Mouse (Mus musculus) CD4-positive, CD25-positive, alpha-beta regulatory T cell, adult 2 months (primary cell): ENCODE measurements around the gene Map3k5.

Experiments
- DNase-seq: peaks from one replicate; pipeline ENCODE4 v3.0.0-alpha.2; 2012; ENCODE audit warnings: low read depth, low spot score

Map3k5 gene

GRCm38 (mm10) chr10:19935295-19935623 is 987 bp downstream of the Map3k5 start:
- peak; percentile 30 for DNase-seq

- DNase-seq = no peak
Observed at GRCm38 (mm10) chr10:19935821-19936367, 1.6 kb downstream of the Map3k5 start.

GRCm38 (mm10) chr10:19936961-19937708 is 2.9 kb downstream of the Map3k5 start:
- no peak for DNase-seq

- no peak for DNase-seq
Observed at GRCm38 (mm10) chr10:19938738-19939137, 4.5 kb downstream of the Map3k5 start.

GRCm38 (mm10) chr10:19939282-19939705 is 5.0 kb downstream of the Map3k5 start:
- peak; percentile 76 for DNase-seq

GRCm38 (mm10) chr10:19940127-19940526 is 5.9 kb downstream of the Map3k5 start:
- DNase-seq = no peak

GRCm38 (mm10) chr10:19940626-19941025 is 6.4 kb downstream of the Map3k5 start:
- no peak for DNase-seq

- peak; percentile 25 for DNase-seq
Observed at GRCm38 (mm10) chr10:19941063-19941462, 6.8 kb downstream of the Map3k5 start.

GRCm38 (mm10) chr10:19941914-19942313 is 7.6 kb downstream of the Map3k5 start:
- no peak for DNase-seq

- no peak for DNase-seq
Observed at GRCm38 (mm10) chr10:19942621-19943020, 8.3 kb downstream of the Map3k5 start.

- no peak for DNase-seq
Observed at GRCm38 (mm10) chr10:19945651-19946050, 11.4 kb downstream of the Map3k5 start.

- no peak for DNase-seq
Observed at GRCm38 (mm10) chr10:19946644-19947043, 12.4 kb downstream of the Map3k5 start.

- DNase-seq = no peak
Observed at GRCm38 (mm10) chr10:19947441-19947840, 13.2 kb downstream of the Map3k5 start.

GRCm38 (mm10) chr10:19947901-19948300 is 13.6 kb downstream of the Map3k5 start:
- no peak for DNase-seq

- no peak for DNase-seq
Observed at GRCm38 (mm10) chr10:19948381-19948780, 14.1 kb downstream of the Map3k5 start.

- DNase-seq = no peak
Observed at GRCm38 (mm10) chr10:19949106-19949505, 14.8 kb downstream of the Map3k5 start.

GRCm38 (mm10) chr10:19953032-19953761 is 18.9 kb downstream of the Map3k5 start:
- DNase-seq = no peak

GRCm38 (mm10) chr10:19954572-19954971 is 20.3 kb downstream of the Map3k5 start:
- no peak for DNase-seq

- no peak for DNase-seq
Observed at GRCm38 (mm10) chr10:19955817-19956216, 21.5 kb downstream of the Map3k5 start.

- no peak for DNase-seq
Observed at GRCm38 (mm10) chr10:19956745-19957144, 22.5 kb downstream of the Map3k5 start.

GRCm38 (mm10) chr10:19960831-19961380 is 26.6 kb downstream of the Map3k5 start:
- peak; percentile 44 for DNase-seq

- DNase-seq = peak; percentile 67
Observed at GRCm38 (mm10) chr10:19962746-19963145, 28.5 kb downstream of the Map3k5 start.
